Mouse (Mus musculus) heart, postnatal 0 days (tissue): ENCODE results near the gene Thtpa.

Source experiments
- CTCF ChIP-seq: IDR thresholded peaks from 2 replicates; pipeline ENCODE4 v1.5.1; 2016; ENCODE audit warnings: antibody characterized with exemption, control low read depth, low read depth
- EP300 ChIP-seq: IDR thresholded peaks from 2 replicates; pipeline ENCODE4 v1.6.1; 2016; ENCODE audit warnings: antibody characterized with exemption, low read depth

DNA sequence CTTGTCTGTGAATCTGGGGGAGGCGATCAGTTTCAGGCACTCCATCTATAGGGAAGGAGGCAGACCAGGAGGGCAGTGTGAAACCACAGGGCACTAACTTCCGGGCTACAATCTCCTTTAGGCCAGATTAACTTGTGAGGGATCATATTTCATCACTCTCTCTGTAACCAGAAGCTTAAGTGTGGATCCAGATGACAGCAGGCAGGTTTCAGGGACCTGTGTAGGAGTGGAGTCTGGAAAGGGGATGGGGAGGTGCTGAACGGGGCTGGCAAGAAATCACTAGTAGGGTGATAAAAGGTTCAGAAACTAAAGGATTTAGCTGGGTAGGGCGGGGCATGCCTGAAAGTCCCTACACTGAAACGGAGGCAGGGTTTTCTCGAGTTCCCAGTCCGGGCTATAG, 10.8 kb downstream of the Thtpa start:
- TF ChIP-seq CTCF (no peak), EP300 (no peak)
